8 mouse cellular contexts compared by ENCODE assay signal in genomic region chr8:71569366-71570290, GRCm38 (mm10). TPM values are rescaled to one million over a fixed set of nuclear protein-coding genes. Genes with fewer than 3 reads are reported as not detected.
DNase-seq lines count a peak whose midpoint lies in the region; ATAC-seq lines count a peak whose summit lies in the region.

No protein-coding gene starts in this region.

- no peaks in the 10 kb centered on the region for H3K9me3 ChIP-seq in hindbrain, embryonic 16.5 days (ENCODE audit: control insufficient read depth, low read length)

- peak overlapping the region; percentile 90 for H3K27ac ChIP-seq in hindbrain, embryonic 16.5 days (ENCODE audit: low read depth, low read length)

- peak overlapping the region; percentile 69 for H3K4me2 ChIP-seq in hindbrain, embryonic 16.5 days (ENCODE audit: low read length)

- DNase-seq in embryo, embryonic 10 days (ENCODE audit: low spot score), result peak; percentile 94
- DNase-seq in gastrocnemius, adult 8-10 months (ENCODE audit: low spot score in 2 of 2), result peak; percentile 79 to 84
- peak; percentile 76 to 81 for DNase-seq in layer of hippocampus, postnatal 36 days
- peak; percentile 84 for DNase-seq in lung, postnatal 14 days
- peak; percentile 89 for DNase-seq in ovary, postnatal 36 days (ENCODE audit: low spot score)
- DNase-seq in thymus, postnatal 25 days, result peak; percentile 58

- H3K4me3 ChIP-seq in hindbrain, embryonic 16.5 days (ENCODE audit: low read length), result peak overlapping the region; percentile 68

- peak; percentile 34 for ATAC-seq in activated CD4-positive, CD25-positive, alpha-beta regulatory T cell, adult 4 months
- peak; percentile 83 for ATAC-seq in hindbrain, embryonic 16.5 days

- H3K27me3 ChIP-seq in hindbrain, embryonic 16.5 days (replicated peaks; ENCODE audit: control insufficient read depth, insufficient read depth, low read length), result 0 out of 2 replicates have a peak, but pooled peaks cover 4% of the 10 kb centered on the region

- H3K9ac ChIP-seq in hindbrain, embryonic 16.5 days (ENCODE audit: low read depth, low read length), result peak overlapping the region; percentile 77

- no peaks in the 10 kb centered on the region for H3K36me3 ChIP-seq in hindbrain, embryonic 16.5 days (ENCODE audit: control insufficient read depth, insufficient read depth, low read length)

- under 1% methylated on average over 51 of the region's 51 CpGs for WGBS in hindbrain, embryonic 16.5 days

- H3K4me1 ChIP-seq in hindbrain, embryonic 16.5 days (ENCODE audit: control insufficient read depth, insufficient read depth, low read depth, low read length), result peaks cover 32% of the 10 kb centered on the region

RNA-seq across cellular contexts. Expression of gene Slc27a1, which starts 0.9 kb away (rescaled TPM):
- polyA plus RNA-seq in activated CD4-positive, CD25-positive, alpha-beta regulatory T cell, adult 4 months (2017; shearing (Covaris generic)), result 1 to 10 TPM; 4.4 to 8.9 TPM
- 10 to 100 TPM; 70.7 to 88.1 (median 80.5) TPM for total RNA-seq in gastrocnemius, adult 8-10 months (2022)
- polyA plus RNA-seq in hindbrain, embryonic 16.5 days (2015; fragmentation: Nextera tagmentation; extraction: Ambion mirVana), result 102 and 107 TPM in 2 replicates
- 100 to 1,000 TPM; 109 to 123 TPM for total RNA-seq in layer of hippocampus, postnatal 36 days (2021)

RNA-seq across cellular contexts. Expression of gene Nxnl1, which starts 3.2 kb away (rescaled TPM):
- polyA plus RNA-seq in activated CD4-positive, CD25-positive, alpha-beta regulatory T cell, adult 4 months (2017; shearing (Covaris generic)), result under 1 TPM in 1 of 2 experiments, not detected in 1; 0.15 TPM
- under 1 TPM in 2 of 4 experiments, not detected in 2; 0.09 to 0.13 TPM for total RNA-seq in gastrocnemius, adult 8-10 months (2022)
- polyA plus RNA-seq in hindbrain, embryonic 16.5 days (2015; fragmentation: Nextera tagmentation; extraction: Ambion mirVana), result not detected in 2 replicates
- not detected for total RNA-seq in layer of hippocampus, postnatal 36 days (2021)

RNA-seq across cellular contexts. Expression of gene Tmem221, which starts 11.0 kb away (rescaled TPM):
- 1 to 10 TPM in 1 of 2 experiments, under 1 TPM in 1; 0.99 to 1.7 TPM for polyA plus RNA-seq in activated CD4-positive, CD25-positive, alpha-beta regulatory T cell, adult 4 months (2017; shearing (Covaris generic))
- not detected for total RNA-seq in gastrocnemius, adult 8-10 months (2022)
- 0.09 and 0.19 TPM in 2 replicates for polyA plus RNA-seq in hindbrain, embryonic 16.5 days (2015; fragmentation: Nextera tagmentation; extraction: Ambion mirVana)
- total RNA-seq in layer of hippocampus, postnatal 36 days (2021), result not detected

RNA-seq across cellular contexts. Expression of gene Pgls, which starts 22.3 kb away (rescaled TPM):
- 10 to 100 TPM; 77.4 to 87.4 TPM for polyA plus RNA-seq in activated CD4-positive, CD25-positive, alpha-beta regulatory T cell, adult 4 months (2017; shearing (Covaris generic))
- total RNA-seq in gastrocnemius, adult 8-10 months (2022), result 10 to 100 TPM; 19.3 to 22.8 (median 21.2) TPM
- 220 and 237 TPM in 2 replicates for polyA plus RNA-seq in hindbrain, embryonic 16.5 days (2015; fragmentation: Nextera tagmentation; extraction: Ambion mirVana)
- 10 to 100 TPM; 31.0 to 35.8 TPM for total RNA-seq in layer of hippocampus, postnatal 36 days (2021)

RNA-seq across cellular contexts. Expression of gene Mvb12a, which starts 26.9 kb away (rescaled TPM):
- 10 to 100 TPM; 59.3 to 71.7 TPM for polyA plus RNA-seq in activated CD4-positive, CD25-positive, alpha-beta regulatory T cell, adult 4 months (2017; shearing (Covaris generic))
- 10 to 100 TPM; 17.7 to 28.7 (median 23.4) TPM for total RNA-seq in gastrocnemius, adult 8-10 months (2022)
- polyA plus RNA-seq in hindbrain, embryonic 16.5 days (2015; fragmentation: Nextera tagmentation; extraction: Ambion mirVana), result 66.3 and 70.4 TPM in 2 replicates
- total RNA-seq in layer of hippocampus, postnatal 36 days (2021), result 10 to 100 TPM; 30.1 to 34.7 TPM

Comparison
In these comparisons a context has a peak if more than half of its experiments do, and no peak if none do; other contexts are left out.
1. Peak in every context shown above with its lines: DNase-seq, ATAC-seq, H3K4me3 ChIP-seq and H3K27ac ChIP-seq.